Mouse (Mus musculus) lung, adult 2 months (tissue): ENCODE data around the gene Lrrc37a. TPM values are rescaled to one million over a fixed set of nuclear protein-coding genes. Genes with fewer than 3 reads are reported as not detected.
A peak's percentile ranks its signal among the peaks of the same experiment; 100 is the strongest.

Experiments
- DNase-seq: peaks from one replicate; pipeline ENCODE4 v3.0.0; 2022
- H3K4me1 ChIP-seq: fragments of 200-500 bp; 2 replicates; pipeline ENCODE4 v1.6.1; 2011; ENCODE audit warnings: low read length; ENCODE audit not compliant: control insufficient read depth, insufficient read depth
- H3K4me3 ChIP-seq: fragments of 200-500 bp; replicated peaks from 2 replicates; pipeline ENCODE3; 2011; ENCODE audit warnings: low read depth, mild to moderate bottlenecking, control low read depth, low read length; ENCODE audit errors: extremely low read depth
- CTCF ChIP-seq: fragments of 200-500 bp; IDR thresholded peaks from 2 replicates; pipeline ENCODE4 v1.5.1; 2011; ENCODE audit warnings: mild to moderate bottlenecking, low read length, control low read depth; ENCODE audit not compliant: insufficient read depth
- POLR2A ChIP-seq: fragments of 200-500 bp; IDR thresholded peaks from 2 replicates; pipeline ENCODE4 v1.6.1; 2011; ENCODE audit warnings: low read depth, mild to moderate bottlenecking, control low read depth, low read length, borderline replicate concordance; ENCODE audit errors: extremely low read depth
- WGBS: fragments of 180-500 bp; shearing (Covaris S2); methylation state at CpG from one replicate; pipeline ENCODE4 v1.1.7; 2018; 5-methylcytosine and 5-hydroxymethylcytosine counted together
- polyA plus RNA-seq: library from polyadenylated mRNA; depleted of rRNA; stranded (reverse); fragments of >200 nt; gene quantifications from 2 replicates; pipeline ENCODE4 v1.2.3, GENCODE M21; 2012; rRNA removed

The Lrrc37a gene
- polyA plus RNA-seq, 1 experiment = not detected

- 64% methylated on average over 5 of the region's 5 CpGs for WGBS
- Histone ChIP-seq H3K4me1 (peaks cover 4% of the 10 kb centered on the region), H3K4me3 (no peak overlapping the region)
- no peak for DNase-seq
- TF ChIP-seq CTCF = no peak
- no peak for TF ChIP-seq POLR2A
Measured at GRCm38 (mm10) chr11:103402738-103403137, 101.7 kb downstream of the Lrrc37a start.

GRCm38 (mm10) chr11:103402198-103402597, 102.2 kb downstream of the Lrrc37a start:
- 80% methylated on average over 2 of the region's 2 CpGs for WGBS
- peak; percentile 53 for DNase-seq
- TF ChIP-seq POLR2A (no peak), CTCF (peak; percentile 89)
- Histone ChIP-seq H3K4me3 (no peak overlapping the region), H3K4me1 (peaks cover 4% of the 10 kb centered on the region)

Other genes with a start within 250 kb of the Lrrc37a start
- gene Map3k14, start 237.1 kb downstream of the Lrrc37a start, polyA plus RNA-seq = 16.3 and 19.7 TPM in 2 replicates
- 71.4 and 83.7 TPM in 2 replicates for gene Arhgap27, start 140.9 kb downstream of the Lrrc37a start, polyA plus RNA-seq
- gene Plekhm1, start 91.9 kb downstream of the Lrrc37a start, polyA plus RNA-seq = 23.9 and 28.0 TPM in 2 replicates
- gene Gm884, start 116.5 kb upstream of the Lrrc37a start, polyA plus RNA-seq = not detected in 2 replicates
- not detected in 2 replicates for gene Lyzl6, start 134.3 kb upstream of the Lrrc37a start, polyA plus RNA-seq
- gene Rprml, start 145.0 kb upstream of the Lrrc37a start, polyA plus RNA-seq = 10.4 and 13.2 TPM in 2 replicates
- 60.4 and 78.2 TPM in 2 replicates for gene Gosr2, start 193.3 kb upstream of the Lrrc37a start, polyA plus RNA-seq
- 0.02 and 0.12 TPM in 2 replicates for gene Wnt9b, start 245.2 kb upstream of the Lrrc37a start, polyA plus RNA-seq